Mouse (Mus musculus): Measurements from ENCODE around the gene Pttg1.

DNA sequence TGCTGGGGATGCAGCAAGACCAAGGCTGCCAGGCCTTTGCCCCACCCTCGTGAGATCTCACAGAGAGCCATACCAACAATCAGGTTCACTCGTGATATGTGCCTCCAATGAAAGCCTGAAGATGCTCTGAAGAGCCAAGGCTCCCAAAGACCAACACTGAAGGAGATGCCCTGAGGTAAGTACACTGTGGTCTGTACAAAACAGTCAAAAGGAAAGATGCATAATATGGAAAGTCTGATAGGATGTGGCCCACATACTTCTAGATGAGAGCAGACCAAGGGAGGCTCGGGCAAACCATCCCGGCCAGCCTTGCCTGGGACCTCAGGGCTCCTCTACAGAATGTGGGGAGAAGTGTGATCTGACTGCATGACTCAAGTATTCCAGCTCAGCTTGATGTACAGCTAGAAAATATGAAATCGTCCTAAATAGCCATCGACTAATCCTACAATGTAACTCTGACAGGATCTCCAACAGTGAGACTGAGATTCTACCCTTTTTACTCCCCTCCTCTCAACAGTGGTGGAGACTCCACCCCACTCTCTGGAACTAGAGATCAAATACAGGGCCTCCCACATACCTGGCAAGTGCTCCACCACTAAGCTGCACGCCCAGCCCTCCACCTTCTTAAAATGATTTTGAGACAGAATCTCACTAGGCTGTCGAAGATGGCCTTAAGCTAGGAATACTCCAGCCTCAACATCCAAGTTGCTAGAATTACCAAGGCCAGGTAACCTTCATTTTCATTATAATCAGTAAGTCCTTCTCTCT lies 48.8 kb downstream of the Pttg1 start:
- TF ChIP-seq CTCF (IDR thresholded peaks at IDR 0.05; ENCODE audit: borderline replicate concordance, control insufficient read depth, extremely low read depth, insufficient read depth, low read length, poor library complexity): no peak
- no peak for TF ChIP-seq POLR2A (IDR thresholded peaks at IDR 0.05; ENCODE audit: control insufficient read depth, extremely low read depth, insufficient read depth, low read length, poor library complexity)

Data from thymus, adult 2 months (tissue).